Mouse (Mus musculus) spleen, adult 2 months (tissue): ENCODE results near the gene Ctnnd2.

Experiments used
- CTCF ChIP-seq: fragments of 200-500 bp; IDR thresholded peaks from 2 replicates; pipeline ENCODE4 v1.5.1; 2011; ENCODE audit warnings: mild to moderate bottlenecking, inconsistent platforms; ENCODE audit not compliant: insufficient read depth, insufficient read length, insufficient replicate concordance; ENCODE audit errors: extremely low read depth
- POLR2A ChIP-seq: fragments of 200-500 bp; IDR thresholded peaks from 2 replicates; pipeline ENCODE4 v1.6.1; 2011; ENCODE audit warnings: low read depth, low read length, inconsistent platforms

DNA sequence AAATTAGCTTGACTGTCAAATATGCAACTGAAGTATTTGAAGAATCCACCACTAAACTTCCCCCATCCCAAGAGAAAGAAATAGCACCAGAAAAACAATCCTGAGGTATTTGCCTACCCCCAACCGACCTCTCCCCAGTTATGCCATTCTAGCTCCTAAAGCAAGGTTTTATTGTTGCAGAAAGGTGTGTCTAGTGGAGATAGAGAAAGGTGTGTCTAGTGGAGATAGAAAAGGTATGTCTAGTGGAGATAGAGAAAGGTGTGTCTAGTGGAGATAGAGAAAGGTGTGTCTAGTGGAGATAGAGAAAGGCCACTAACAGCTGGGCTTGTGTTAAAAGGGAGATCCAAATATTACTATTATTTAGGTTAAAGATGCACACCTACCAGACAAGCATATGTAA, 607.5 kb downstream of the Ctnnd2 start:
- no peak for TF ChIP-seq CTCF
- TF ChIP-seq POLR2A: no peak
